Mouse (Mus musculus) cerebellum, postnatal 36 days (tissue): ENCODE measurements at regions not wholly inside any gene's neighbourhood (a gene's known extent, or its start where the extent isn't known, plus 50 kb on each side); places are given as distances from the start of the nearest gene placed in this dataset.
A peak's percentile ranks its signal among the peaks of the same experiment; 100 is the strongest.
"Not testable (repeated sequence)": the region's sequence is repeated elsewhere in the genome, so short reads cannot be mapped to it uniquely, and the experiment has no call there.

Source experiments
- DNase-seq, 2 experiments: peaks; one replicate each; pipeline ENCODE4 v3.0.0; 2021 to 2022; ENCODE audit warnings: mixed read lengths in 2 of 2

DNA sequence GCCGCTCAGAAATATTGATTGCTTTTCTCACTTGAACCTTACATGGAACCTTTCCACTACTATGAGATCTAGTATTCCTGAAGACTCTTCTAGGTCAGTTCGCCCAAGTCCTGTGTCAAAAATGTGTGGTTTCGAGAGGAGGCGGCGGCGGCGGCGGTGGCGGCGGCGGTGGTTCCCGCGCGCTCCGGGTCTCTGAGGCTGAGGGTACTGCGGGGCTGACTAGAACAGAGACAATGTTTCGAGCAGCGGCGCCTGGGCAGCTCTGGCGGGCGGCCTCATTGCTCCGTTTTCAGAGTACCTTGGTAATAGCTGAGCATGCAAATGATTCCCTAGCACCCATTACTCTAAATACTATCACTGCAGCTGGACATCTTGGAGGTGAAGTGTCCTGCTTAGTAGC is 957.0 kb upstream of the Gm597 start:
- DNase-seq, result not testable (repeated sequence)

DNA sequence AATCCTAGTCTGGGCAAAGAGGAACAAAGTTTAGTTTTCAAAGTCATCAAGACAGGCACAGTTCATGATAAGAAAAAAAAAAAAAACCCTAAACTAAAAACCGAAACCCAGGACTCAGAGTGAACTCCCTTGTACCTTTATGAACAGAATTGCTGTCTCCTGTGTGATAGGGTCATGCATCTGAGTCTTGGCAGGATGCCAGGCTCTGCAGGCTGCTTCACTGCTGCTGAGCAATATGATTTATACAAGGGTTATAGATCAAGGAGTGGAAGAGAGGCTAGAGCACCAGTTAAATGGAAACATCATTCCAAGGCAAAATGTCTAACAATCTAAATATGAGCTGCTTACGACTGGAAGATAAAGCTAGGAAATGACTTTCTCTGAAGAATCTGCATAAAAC is 951.9 kb upstream of the Gm597 start:
- DNase-seq, result peak; percentile 9 to 35
